Mouse (Mus musculus) brain, embryonic 14.5 days (tissue): ENCODE data around the gene Pparg.

ENCODE experiments used
- CTCF ChIP-seq: fragments of 200-500 bp; IDR thresholded peaks from 2 replicates; pipeline ENCODE4 v1.5.1; 2012; ENCODE audit warnings: inconsistent platforms, mild to moderate bottlenecking, moderate library complexity, borderline replicate concordance; ENCODE audit not compliant: insufficient read depth, insufficient read length; ENCODE audit errors: extremely low read depth
- POLR2A ChIP-seq: fragments of 200-500 bp; IDR thresholded peaks from 2 replicates; pipeline ENCODE4 v1.6.1; 2012; ENCODE audit warnings: mild to moderate bottlenecking, inconsistent platforms, borderline replicate concordance; ENCODE audit not compliant: poor library complexity, insufficient read depth, insufficient read length, severe bottlenecking; ENCODE audit errors: extremely low read depth

- TF ChIP-seq CTCF (no peak), POLR2A (no peak)
These were observed 124.9 kb downstream of the Pparg start for GRCm38 (mm10) chr6:115485635-115486034.
